Mouse (Mus musculus): ENCODE results near the gene Dlg4. TPM values are rescaled to one million over a fixed set of nuclear protein-coding genes. Genes with fewer than 3 reads are reported as not detected.

The Dlg4 gene
- total and polyA plus RNA-seq, 2 experiments from 2014 or later, result 18.1 to 269 TPM

DNA sequence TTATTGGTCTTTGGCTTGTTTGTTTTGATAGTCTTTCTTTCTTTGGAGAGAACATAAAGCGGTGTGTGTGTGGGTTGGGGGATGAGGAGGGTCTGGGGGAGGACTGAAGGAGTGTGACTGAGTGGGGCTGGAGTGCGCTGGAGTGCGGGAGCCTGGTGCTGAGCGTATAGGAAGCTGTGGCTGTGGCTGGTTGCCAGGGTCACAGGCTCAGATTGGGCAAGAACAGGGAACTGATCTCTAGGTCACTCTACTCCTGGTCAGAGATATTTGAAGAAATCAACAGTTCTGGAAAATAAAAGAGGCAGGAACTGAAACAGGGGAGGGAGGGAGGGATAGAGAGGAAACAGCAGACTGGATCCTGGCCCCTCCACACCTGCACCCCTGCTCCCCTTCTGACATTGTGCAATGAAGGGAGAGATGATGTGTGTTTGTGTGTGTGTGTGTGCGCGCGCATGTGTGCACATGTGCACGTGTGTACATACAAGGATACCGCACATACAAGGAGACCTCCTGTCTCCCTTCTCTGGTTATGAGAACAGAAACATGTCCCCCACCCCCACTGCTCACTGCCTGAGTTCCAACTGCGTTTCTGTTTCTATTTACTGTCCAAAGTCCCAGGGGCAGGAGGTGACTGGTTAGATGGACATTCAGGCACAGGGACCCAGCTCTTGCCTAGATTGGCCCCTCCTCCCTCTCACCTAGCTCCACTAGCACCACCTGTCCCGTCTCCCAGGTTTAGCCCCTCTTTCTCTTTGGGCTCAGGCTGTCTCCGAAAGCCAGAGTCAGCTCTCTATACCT lies 75.4 kb downstream of the Dlg4 start, which contains the start of gene Asgr2:
Gene Asgr2 (plus strand): TSS at position 659 of the 798 bp plus-strand sequence.
- no peaks in the 10 kb centered on the region for H3K36me3 ChIP-seq (ENCODE audit: insufficient read depth, low read length)
- no peaks in the 10 kb centered on the region for H3K27me3 ChIP-seq (ENCODE audit: insufficient read depth, low read length)
- no peak within 1 kb of the TSS for H3K4me3 ChIP-seq (ENCODE audit: low read depth, low read length)
- H3K9me3 ChIP-seq (ENCODE audit: low read length), result no peaks in the 10 kb centered on the region
- ATAC-seq (ENCODE audit: low FRiP score) (no peak), DNase-seq (ENCODE audit: low spot score) (no peak)
- no peak for TF ChIP-seq CTCF (IDR thresholded peaks at IDR 0.05)
- H3K4me1 ChIP-seq (ENCODE audit: insufficient read depth, low read length), result no peaks in the 10 kb centered on the region
- H3K27ac ChIP-seq (ENCODE audit: low read depth, low read length), result no peak within 1 kb of the TSS
- WGBS, result 78% methylated on average over 12 of the region's 12 CpGs
- H3K4me2 ChIP-seq (ENCODE audit: low read depth, low read length, poor library complexity, severe bottlenecking), result no peak within 1 kb of the TSS
- no peak within 1 kb of the TSS for H3K9ac ChIP-seq (replicated peaks; ENCODE audit: low read length, poor library complexity, severe bottlenecking)

MicroRNAs encoded within 50 kb of the gene (microRNA counts, 519-probe panel; counts per million panel counts)
- microRNA mmu-miR-324-3p (528 counts per million, percentile 58 among the panel's probes with 10 or more counts), microRNA mmu-miR-324-5p (3,134 counts per million, percentile 72 among the panel's probes with 10 or more counts)

Small RNAs within 50 kb of the gene (microRNA-seq; reads per million reads assigned to microRNA genes)
- gene Gm44349 (ENCODE audit: borderline number of aligned reads), result not detected
- 6,369 reads per million, percentile 91 among the genes with 10 or more reads in this experiment for gene Mir324 (ENCODE audit: borderline number of aligned reads)

Other genes with a start within 250 kb of the Dlg4 start
Only the 30 nearest of the 37 such genes appear.
- 0.16 TPM in 1 of 2 replicates, not detected in the other for gene Tmem102, start 211.3 kb upstream of the Dlg4 start, total RNA-seq (2014; rRNA removed)
- 0.80 and 0.94 TPM in 2 replicates for gene Tmem102, start 211.3 kb upstream of the Dlg4 start, polyA plus RNA-seq (2015; fragmentation: Nextera tagmentation; extraction: Ambion mirVana)
- gene Gm39566, start 201.6 kb upstream of the Dlg4 start, total RNA-seq (2014; rRNA removed), result not detected in 2 replicates
- gene Gm39566, start 201.6 kb upstream of the Dlg4 start, polyA plus RNA-seq (2015; fragmentation: Nextera tagmentation; extraction: Ambion mirVana), result not detected in 2 replicates
- not detected in 2 replicates for gene Spem2, start 198.5 kb upstream of the Dlg4 start, total RNA-seq (2014; rRNA removed)
- gene Spem2, start 198.5 kb upstream of the Dlg4 start, polyA plus RNA-seq (2015; fragmentation: Nextera tagmentation; extraction: Ambion mirVana), result not detected in 2 replicates
- 0.93 TPM in 1 of 2 replicates, not detected in the other for gene Spem1, start 194.8 kb upstream of the Dlg4 start, total RNA-seq (2014; rRNA removed)
- gene Spem1, start 194.8 kb upstream of the Dlg4 start, polyA plus RNA-seq (2015; fragmentation: Nextera tagmentation; extraction: Ambion mirVana), result 0.20 and 0.27 TPM in 2 replicates
- gene Nlgn2, start 179.2 kb upstream of the Dlg4 start, total RNA-seq (2014; rRNA removed), result 117 and 137 TPM in 2 replicates
- 21.0 and 23.5 TPM in 2 replicates for gene Nlgn2, start 179.2 kb upstream of the Dlg4 start, polyA plus RNA-seq (2015; fragmentation: Nextera tagmentation; extraction: Ambion mirVana)
- 95.5 and 103 TPM in 2 replicates for gene Tmem256, start 178.4 kb upstream of the Dlg4 start, total RNA-seq (2014; rRNA removed)
- gene Tmem256, start 178.4 kb upstream of the Dlg4 start, polyA plus RNA-seq (2015; fragmentation: Nextera tagmentation; extraction: Ambion mirVana), result 349 and 370 TPM in 2 replicates
- 24.1 and 26.6 TPM in 2 replicates for gene Plscr3, start 170.6 kb upstream of the Dlg4 start, total RNA-seq (2014; rRNA removed)
- gene Plscr3, start 170.6 kb upstream of the Dlg4 start, polyA plus RNA-seq (2015; fragmentation: Nextera tagmentation; extraction: Ambion mirVana), result 33.5 and 35.0 TPM in 2 replicates
- not detected in 2 replicates for gene Tnk1, start 158.2 kb upstream of the Dlg4 start, total RNA-seq (2014; rRNA removed)
- gene Tnk1, start 158.2 kb upstream of the Dlg4 start, polyA plus RNA-seq (2015; fragmentation: Nextera tagmentation; extraction: Ambion mirVana), result 0.16 TPM in 2 replicates
- gene Tmem95, start 138.9 kb upstream of the Dlg4 start, total RNA-seq (2014; rRNA removed), result not detected in 2 replicates
- gene Tmem95, start 138.9 kb upstream of the Dlg4 start, polyA plus RNA-seq (2015; fragmentation: Nextera tagmentation; extraction: Ambion mirVana), result not detected in 2 replicates
- 0.93 and 1.6 TPM in 2 replicates for gene Kctd11, start 135.5 kb upstream of the Dlg4 start, total RNA-seq (2014; rRNA removed)
- 0.57 and 0.92 TPM in 2 replicates for gene Kctd11, start 135.5 kb upstream of the Dlg4 start, polyA plus RNA-seq (2015; fragmentation: Nextera tagmentation; extraction: Ambion mirVana)
- gene Acap1, start 121.4 kb upstream of the Dlg4 start, total RNA-seq (2014; rRNA removed), result 0.66 TPM in 1 of 2 replicates, not detected in the other
- gene Acap1, start 121.4 kb upstream of the Dlg4 start, polyA plus RNA-seq (2015; fragmentation: Nextera tagmentation; extraction: Ambion mirVana), result 0.14 TPM in 1 of 2 replicates, not detected in the other
- 3.3 and 8.7 TPM in 2 replicates for gene 2810408A11Rik, start 116.0 kb upstream of the Dlg4 start, total RNA-seq (2014; rRNA removed)
- gene 2810408A11Rik, start 116.0 kb upstream of the Dlg4 start, polyA plus RNA-seq (2015; fragmentation: Nextera tagmentation; extraction: Ambion mirVana), result 4.8 and 6.2 TPM in 2 replicates
- gene Neurl4, start 115.9 kb upstream of the Dlg4 start, total RNA-seq (2014; rRNA removed), result 112 and 118 TPM in 2 replicates
- gene Neurl4, start 115.9 kb upstream of the Dlg4 start, polyA plus RNA-seq (2015; fragmentation: Nextera tagmentation; extraction: Ambion mirVana), result 15.2 and 16.7 TPM in 2 replicates
- gene Gps2, start 103.1 kb upstream of the Dlg4 start, total RNA-seq (2014; rRNA removed), result 45.8 and 47.6 TPM in 2 replicates
- gene Gps2, start 103.1 kb upstream of the Dlg4 start, polyA plus RNA-seq (2015; fragmentation: Nextera tagmentation; extraction: Ambion mirVana), result 60.3 and 64.3 TPM in 2 replicates
- gene Eif5a, start 95.0 kb upstream of the Dlg4 start, total RNA-seq (2014; rRNA removed), result 452 and 486 TPM in 2 replicates
- 1,054 and 1,096 TPM in 2 replicates for gene Eif5a, start 95.0 kb upstream of the Dlg4 start, polyA plus RNA-seq (2015; fragmentation: Nextera tagmentation; extraction: Ambion mirVana)
- 5.0 and 8.4 TPM in 2 replicates for gene Ybx2, start 81.1 kb upstream of the Dlg4 start, total RNA-seq (2014; rRNA removed)
- 3.4 and 4.2 TPM in 2 replicates for gene Ybx2, start 81.1 kb upstream of the Dlg4 start, polyA plus RNA-seq (2015; fragmentation: Nextera tagmentation; extraction: Ambion mirVana)
- 8.8 and 9.0 TPM in 2 replicates for gene Slc2a4, start 68.8 kb upstream of the Dlg4 start, total RNA-seq (2014; rRNA removed)
- gene Slc2a4, start 68.8 kb upstream of the Dlg4 start, polyA plus RNA-seq (2015; fragmentation: Nextera tagmentation; extraction: Ambion mirVana), result 3.4 and 4.0 TPM in 2 replicates
- gene Cldn7, start 52.2 kb upstream of the Dlg4 start, total RNA-seq (2014; rRNA removed), result not detected in 2 replicates
- 0.57 TPM in 1 of 2 replicates, not detected in the other for gene Cldn7, start 52.2 kb upstream of the Dlg4 start, polyA plus RNA-seq (2015; fragmentation: Nextera tagmentation; extraction: Ambion mirVana)
- gene Ctdnep1, start 35.8 kb upstream of the Dlg4 start, total RNA-seq (2014; rRNA removed), result 39.6 and 42.9 TPM in 2 replicates
- 22.3 and 24.1 TPM in 2 replicates for gene Ctdnep1, start 35.8 kb upstream of the Dlg4 start, polyA plus RNA-seq (2015; fragmentation: Nextera tagmentation; extraction: Ambion mirVana)
- gene Elp5, start 34.4 kb upstream of the Dlg4 start, total RNA-seq (2014; rRNA removed), result 109 and 157 TPM in 2 replicates
- gene Elp5, start 34.4 kb upstream of the Dlg4 start, polyA plus RNA-seq (2015; fragmentation: Nextera tagmentation; extraction: Ambion mirVana), result 171 and 182 TPM in 2 replicates
- gene Gabarap, start 25.8 kb upstream of the Dlg4 start, total RNA-seq (2014; rRNA removed), result 197 and 226 TPM in 2 replicates
- 501 and 511 TPM in 2 replicates for gene Gabarap, start 25.8 kb upstream of the Dlg4 start, polyA plus RNA-seq (2015; fragmentation: Nextera tagmentation; extraction: Ambion mirVana)
- 42.4 and 45.2 TPM in 2 replicates for gene Phf23, start 21.2 kb upstream of the Dlg4 start, total RNA-seq (2014; rRNA removed)
- 37.6 and 40.0 TPM in 2 replicates for gene Phf23, start 21.2 kb upstream of the Dlg4 start, polyA plus RNA-seq (2015; fragmentation: Nextera tagmentation; extraction: Ambion mirVana)
- gene Dvl2, start 16.3 kb upstream of the Dlg4 start, total RNA-seq (2014; rRNA removed), result 31.5 and 33.3 TPM in 2 replicates
- 19.0 and 20.0 TPM in 2 replicates for gene Dvl2, start 16.3 kb upstream of the Dlg4 start, polyA plus RNA-seq (2015; fragmentation: Nextera tagmentation; extraction: Ambion mirVana)
- gene Acadvl, start 1.5 kb upstream of the Dlg4 start, total RNA-seq (2014; rRNA removed), result 35.9 and 42.7 TPM in 2 replicates
- 62.1 and 64.2 TPM in 2 replicates for gene Acadvl, start 1.5 kb upstream of the Dlg4 start, polyA plus RNA-seq (2015; fragmentation: Nextera tagmentation; extraction: Ambion mirVana)
- 1.2 and 7.2 TPM in 2 replicates for gene Asgr1, start 37.1 kb downstream of the Dlg4 start, total RNA-seq (2014; rRNA removed)
- gene Asgr1, start 37.1 kb downstream of the Dlg4 start, polyA plus RNA-seq (2015; fragmentation: Nextera tagmentation; extraction: Ambion mirVana), result 4.1 and 4.5 TPM in 2 replicates
- gene Asgr2, start 75.7 kb downstream of the Dlg4 start, total RNA-seq (2014; rRNA removed), result not detected in 2 replicates
- gene Asgr2, start 75.7 kb downstream of the Dlg4 start, polyA plus RNA-seq (2015; fragmentation: Nextera tagmentation; extraction: Ambion mirVana), result not detected in 2 replicates
- gene Mgl2, start 113.4 kb downstream of the Dlg4 start, total RNA-seq (2014; rRNA removed), result 0.11 and 0.85 TPM in 2 replicates
- gene Mgl2, start 113.4 kb downstream of the Dlg4 start, polyA plus RNA-seq (2015; fragmentation: Nextera tagmentation; extraction: Ambion mirVana), result 0.26 and 0.60 TPM in 2 replicates
- gene Clec10a, start 139.3 kb downstream of the Dlg4 start, total RNA-seq (2014; rRNA removed), result 0.42 and 0.44 TPM in 2 replicates
- 0.57 and 1.3 TPM in 2 replicates for gene Clec10a, start 139.3 kb downstream of the Dlg4 start, polyA plus RNA-seq (2015; fragmentation: Nextera tagmentation; extraction: Ambion mirVana)
- gene Slc16a11, start 195.8 kb downstream of the Dlg4 start, total RNA-seq (2014; rRNA removed), result 22.2 and 28.2 TPM in 2 replicates
- gene Slc16a11, start 195.8 kb downstream of the Dlg4 start, polyA plus RNA-seq (2015; fragmentation: Nextera tagmentation; extraction: Ambion mirVana), result 15.2 and 18.0 TPM in 2 replicates
- 9.9 and 26.1 TPM in 2 replicates for gene Slc16a13, start 204.1 kb downstream of the Dlg4 start, total RNA-seq (2014; rRNA removed)
- gene Slc16a13, start 204.1 kb downstream of the Dlg4 start, polyA plus RNA-seq (2015; fragmentation: Nextera tagmentation; extraction: Ambion mirVana), result 9.9 and 10.1 TPM in 2 replicates

All from midbrain, postnatal 0 days (tissue).